Mouse (Mus musculus) spleen, postnatal 4 days (tissue): ENCODE data around the gene Stub1.

Experiments used
- DNase-seq, 2 experiments: peaks; one replicate each; pipeline ENCODE4 v3.0.0; 2022; ENCODE audit warnings: low spot score in 2 of 2

Gene Stub1

DNA sequence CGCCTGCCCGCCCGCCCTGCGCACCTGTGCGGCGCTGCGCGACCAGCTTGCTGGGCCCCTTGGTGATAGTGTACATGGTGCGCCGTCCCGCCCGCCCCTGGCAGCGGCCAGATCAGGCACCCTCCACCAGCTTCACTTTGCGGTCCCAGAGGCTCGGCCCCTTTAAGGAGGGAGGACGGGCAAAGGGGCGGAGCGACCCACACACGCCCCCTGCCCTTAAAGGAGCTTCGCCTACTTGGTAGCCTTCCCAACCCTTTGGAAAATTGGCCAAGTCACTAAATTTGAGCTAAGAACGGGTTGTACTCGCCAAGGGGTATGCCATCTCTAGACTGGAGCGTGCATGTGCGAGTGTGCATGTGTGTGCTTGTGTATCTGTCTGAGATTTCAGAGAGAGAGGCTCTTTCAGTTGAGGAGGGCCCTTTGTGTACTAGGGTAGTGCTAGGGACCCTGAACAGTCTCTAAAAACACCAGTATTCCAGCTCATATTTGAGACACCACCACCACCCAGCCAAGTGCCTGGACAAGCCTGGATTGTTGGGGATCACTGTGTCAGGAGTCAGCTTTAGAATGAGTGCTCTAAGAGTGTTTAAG is 35.5 kb upstream of the Stub1 start, which contains the start of gene Mcrip2:
TSS of gene Mcrip2 (minus strand) at position 164 of the 591 bp plus-strand sequence.
- DNase-seq, result peak; percentile 65 to 77

DNA sequence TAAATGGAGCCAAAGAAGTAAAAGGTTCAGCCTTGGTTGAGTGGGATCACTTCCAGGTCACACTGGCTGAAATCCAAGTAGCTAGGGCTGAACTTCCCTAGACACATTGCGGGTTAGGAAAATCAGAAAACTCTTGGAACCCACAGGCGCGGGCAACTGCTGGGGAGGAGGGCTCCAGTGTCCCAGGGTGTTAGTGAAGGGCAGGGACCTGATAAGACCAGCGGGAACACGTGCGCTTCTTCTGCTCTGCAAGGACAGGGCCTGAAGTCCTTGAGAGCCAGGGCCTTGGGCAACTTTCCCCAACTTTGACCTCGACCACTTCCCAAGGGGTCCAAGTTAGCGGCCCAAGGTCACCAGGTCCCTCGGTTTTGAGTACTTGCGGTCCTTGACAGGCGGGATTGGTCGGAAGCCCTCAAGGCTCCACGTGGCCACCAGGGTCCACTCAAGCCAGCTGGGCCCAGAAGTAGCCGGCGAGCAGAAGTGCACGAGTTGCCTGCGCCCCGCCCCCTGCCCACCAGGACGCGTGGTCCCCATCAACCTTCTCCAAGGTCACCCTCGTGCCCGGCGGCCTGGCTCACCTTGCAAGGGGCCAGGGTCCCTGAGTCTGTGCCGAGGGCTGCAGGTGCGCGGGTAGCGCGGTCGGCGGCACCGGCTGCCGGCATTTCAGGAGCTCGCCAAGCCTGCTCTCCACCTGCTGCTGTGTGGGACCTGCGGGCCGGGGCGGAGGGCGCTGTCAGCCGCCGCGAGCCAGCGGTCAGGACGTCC is 34.8 kb upstream of the Stub1 start:
- peak in 1 of 2 experiments; percentile 74 for DNase-seq

DNA sequence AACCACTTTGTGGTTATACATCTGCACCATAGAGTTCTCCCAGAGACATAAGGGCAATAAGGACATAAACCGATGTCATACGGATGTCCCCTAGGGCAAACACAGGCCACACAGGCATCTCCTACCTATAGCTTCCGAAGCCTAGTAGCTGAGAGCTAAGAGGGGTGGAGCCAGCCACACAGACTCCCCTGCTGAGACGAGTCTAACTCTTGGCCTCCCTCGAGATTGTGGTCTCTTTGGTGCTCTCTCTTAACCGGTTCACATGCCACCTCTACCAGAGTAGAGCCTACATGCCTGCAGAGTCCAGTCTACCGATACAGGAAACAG is 34.3 kb upstream of the Stub1 start:
- DNase-seq, result no peak

DNA sequence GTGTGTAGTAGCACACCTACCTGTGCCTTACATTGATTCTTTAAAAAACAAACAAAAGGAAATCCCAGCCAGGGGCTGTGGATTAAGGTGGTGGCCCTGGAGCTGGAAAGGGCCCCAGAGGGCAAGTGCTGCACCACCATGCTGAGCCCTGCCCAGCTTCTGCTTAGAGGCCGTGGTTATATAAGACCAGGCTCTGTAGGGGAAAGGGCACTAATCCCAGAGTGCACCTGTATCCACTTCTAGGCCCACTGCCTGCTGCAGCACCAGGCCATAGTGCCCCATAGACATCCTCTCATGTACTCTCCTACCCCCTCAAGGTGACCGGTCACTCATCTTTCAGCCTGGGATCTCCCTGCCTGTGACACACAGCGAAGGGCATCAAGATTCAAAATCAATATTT is 33.0 kb upstream of the Stub1 start:
- no peak for DNase-seq

DNA sequence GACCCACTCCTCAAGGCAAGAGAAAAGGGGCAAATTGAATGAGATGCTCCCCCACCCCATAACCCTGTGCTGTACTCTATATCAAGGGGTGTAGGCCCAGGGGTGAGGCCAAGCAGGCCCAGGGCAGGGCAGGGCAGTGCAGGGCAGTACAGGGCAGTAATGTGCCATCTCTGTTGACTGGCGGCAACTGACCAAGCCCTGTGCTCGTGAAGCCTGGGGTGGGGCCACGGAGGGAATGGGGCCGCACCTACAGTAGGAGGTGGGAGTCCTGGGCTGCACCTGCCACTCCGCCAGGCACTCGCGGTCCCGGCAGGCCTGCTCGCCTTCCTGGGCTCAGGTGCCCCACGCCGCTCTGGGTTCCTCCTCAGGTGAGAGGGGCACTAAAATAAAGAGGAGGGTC is 32.1 kb upstream of the Stub1 start:
- DNase-seq, result no peak

DNA sequence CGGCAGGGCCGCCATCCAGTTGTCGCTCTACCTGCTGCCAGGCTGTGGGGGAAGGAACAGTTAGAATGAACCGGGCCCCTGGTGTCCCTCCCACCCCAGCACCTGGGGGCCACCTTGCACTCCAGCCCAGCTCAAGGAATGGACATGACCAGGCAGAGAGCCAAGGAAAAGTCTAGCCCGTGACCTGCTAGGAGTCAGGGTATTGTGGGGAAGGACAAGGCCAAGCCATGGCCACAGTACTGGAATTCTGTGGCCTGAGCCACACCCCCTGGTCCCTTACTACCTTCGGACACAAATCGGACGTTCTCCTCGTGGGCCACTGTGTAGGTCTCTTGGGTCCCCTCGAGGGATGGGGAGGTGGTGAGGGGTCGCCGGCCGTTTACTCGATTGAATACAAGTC is 31.1 kb upstream of the Stub1 start:
- DNase-seq, result no peak

DNA sequence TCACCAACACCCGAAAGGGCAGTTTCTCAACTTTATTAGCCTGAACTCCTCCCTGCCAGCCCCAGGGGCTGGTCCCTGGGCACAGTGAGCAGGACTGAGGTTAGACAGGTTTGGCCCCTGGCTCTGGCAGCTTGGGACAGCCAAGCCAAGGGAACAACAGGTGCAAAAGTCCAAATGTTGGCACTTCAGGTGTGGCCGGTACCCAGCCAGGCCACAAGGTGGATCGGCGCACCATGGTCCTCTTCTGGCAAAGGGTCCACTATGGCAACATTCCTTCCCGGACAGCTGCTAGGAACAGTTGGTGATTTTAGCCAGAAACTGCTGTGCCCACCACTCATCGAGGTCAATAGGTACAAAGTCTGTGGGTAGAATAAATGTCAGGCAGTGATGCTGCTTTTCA is 30.5 kb upstream of the Stub1 start:
- no peak for DNase-seq

DNA sequence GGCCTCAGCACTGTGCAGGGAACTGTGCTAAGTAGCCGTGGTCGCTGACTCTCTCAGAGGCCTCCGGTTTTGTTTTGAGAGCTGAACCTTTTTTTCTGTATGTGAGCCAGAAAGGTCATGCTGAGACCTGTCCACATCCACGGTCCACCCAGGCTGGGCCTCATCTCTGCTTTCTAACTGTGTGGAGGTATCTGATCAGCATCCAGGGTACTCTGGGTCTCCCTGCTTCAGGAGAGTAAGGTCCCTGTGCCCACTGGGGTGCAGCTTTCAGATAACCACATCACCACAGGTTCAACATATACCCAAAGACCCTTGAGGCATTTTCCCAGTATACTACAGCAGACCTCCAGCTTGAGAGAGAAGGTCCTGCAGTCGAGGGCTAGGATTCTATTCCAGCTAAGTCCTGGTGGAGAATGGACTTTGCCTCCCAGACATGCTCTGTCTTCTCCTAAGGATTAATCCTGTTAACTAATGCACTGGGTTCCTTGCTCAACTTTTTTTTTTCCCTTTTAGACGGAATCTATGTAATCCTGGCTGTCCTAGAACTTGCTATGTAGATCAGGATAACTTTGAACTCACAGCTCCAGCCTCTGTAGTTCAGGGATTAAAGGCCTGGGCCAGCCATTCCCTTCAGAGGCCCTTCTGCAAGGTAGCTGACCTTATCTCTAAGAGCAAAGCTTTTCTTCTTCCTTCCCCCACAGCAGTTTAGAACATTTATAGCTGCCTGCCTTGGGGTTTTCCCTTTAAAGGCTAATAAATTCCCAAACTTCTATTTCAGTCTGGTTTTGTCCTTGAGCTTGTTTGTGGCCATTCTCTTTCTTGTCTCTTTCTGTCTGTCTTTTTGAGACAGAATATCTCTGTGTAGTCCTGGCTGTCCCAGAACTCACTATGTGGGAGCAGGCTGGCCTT is 28.8 kb upstream of the Stub1 start:
- no peak for DNase-seq

DNA sequence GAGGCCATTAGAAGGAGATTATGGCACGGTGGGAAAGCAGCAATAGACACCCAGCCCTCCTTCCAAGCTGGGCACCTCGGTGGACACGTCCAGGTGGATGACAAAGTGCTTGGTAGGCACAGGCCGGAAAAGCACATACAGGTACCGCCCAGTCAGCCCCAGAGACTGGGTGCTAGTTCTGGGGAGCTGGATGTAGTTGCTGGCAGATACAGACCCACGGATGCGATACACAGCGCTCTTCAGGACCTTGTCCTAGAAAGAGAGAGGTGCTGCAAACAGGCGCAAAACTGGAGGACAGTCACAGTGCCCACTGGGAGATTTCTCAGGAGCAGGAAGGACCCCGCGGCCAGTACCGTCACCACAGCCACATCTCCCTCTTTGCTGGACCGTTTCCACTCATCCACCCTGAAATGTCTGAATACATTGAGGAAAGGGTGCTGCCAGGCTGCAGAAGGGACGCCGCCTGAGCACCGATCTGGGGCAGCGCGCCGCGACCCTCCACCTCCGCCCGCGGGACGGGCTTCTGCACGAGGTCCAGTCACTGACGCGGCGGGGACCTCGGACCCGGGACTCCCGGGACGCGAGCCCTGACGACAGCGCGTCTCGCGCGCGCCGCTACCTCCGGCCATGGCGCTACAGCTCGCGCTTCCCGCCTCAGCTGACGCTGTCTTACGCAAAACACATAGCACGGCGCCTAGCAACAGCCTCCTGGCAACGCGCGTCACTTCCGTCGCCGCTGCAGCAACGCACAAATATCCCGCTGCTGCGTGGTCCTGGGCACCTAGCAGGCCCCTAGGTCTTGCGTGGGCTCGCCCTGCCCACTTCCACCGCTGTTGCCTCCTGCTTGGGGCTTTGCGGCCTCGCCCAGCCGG is 27.9 kb upstream of the Stub1 start, which contains the start of gene Wdr90:
TSS of gene Wdr90 (minus strand) at position 670 of the 872 bp plus-strand sequence.
- peak; percentile 86 to 93 for DNase-seq

DNA sequence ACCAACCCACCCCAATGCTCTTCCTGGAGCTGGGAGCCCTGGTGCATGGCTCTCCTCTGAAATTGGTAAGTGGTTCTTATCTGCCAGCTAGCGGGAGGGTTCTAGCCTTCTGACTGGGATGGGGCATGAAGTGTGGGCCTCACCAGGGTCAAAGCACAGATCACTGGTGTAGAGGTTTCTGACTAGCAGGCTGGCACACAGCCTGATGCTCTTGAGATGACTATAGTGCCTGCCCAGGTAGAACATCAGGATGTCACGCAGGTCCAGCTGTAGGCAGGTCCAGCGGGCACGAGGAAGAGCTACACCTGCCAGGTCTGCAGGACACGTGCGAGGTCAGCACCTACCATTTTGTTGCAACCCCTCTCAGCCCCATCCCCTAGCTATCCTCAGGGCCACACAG is 27.0 kb upstream of the Stub1 start:
- DNase-seq, result no peak

DNA sequence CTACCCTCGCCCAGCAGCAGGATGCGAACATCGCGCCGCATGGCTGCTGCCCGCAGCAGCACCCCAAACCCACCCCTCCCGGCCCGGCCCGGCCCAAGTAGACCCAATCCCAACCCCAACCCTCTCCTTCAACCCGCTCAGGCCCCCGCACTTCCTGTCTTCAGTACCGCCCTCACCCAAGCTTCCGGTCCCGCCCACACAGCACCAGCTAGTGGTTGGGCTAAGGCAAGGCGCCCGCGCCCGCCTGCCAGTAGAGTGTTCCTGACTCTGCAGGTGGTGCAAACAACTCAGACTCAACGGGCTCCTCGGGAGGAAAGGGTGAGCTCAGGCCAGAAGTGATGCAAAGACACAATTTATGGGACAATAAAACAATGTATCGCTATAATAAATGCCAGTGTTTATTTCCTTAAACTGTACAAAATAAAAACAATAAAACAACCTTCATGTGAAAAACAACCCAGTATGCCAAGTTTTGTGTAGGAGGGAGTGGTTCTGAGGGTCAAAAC is 11.2 kb upstream of the Stub1 start, which contains the start of gene Rhot2:
TSS of gene Rhot2 (minus strand) at position 456 of the 506 bp plus-strand sequence.
- DNase-seq, result peak; percentile 93 to 96

DNA sequence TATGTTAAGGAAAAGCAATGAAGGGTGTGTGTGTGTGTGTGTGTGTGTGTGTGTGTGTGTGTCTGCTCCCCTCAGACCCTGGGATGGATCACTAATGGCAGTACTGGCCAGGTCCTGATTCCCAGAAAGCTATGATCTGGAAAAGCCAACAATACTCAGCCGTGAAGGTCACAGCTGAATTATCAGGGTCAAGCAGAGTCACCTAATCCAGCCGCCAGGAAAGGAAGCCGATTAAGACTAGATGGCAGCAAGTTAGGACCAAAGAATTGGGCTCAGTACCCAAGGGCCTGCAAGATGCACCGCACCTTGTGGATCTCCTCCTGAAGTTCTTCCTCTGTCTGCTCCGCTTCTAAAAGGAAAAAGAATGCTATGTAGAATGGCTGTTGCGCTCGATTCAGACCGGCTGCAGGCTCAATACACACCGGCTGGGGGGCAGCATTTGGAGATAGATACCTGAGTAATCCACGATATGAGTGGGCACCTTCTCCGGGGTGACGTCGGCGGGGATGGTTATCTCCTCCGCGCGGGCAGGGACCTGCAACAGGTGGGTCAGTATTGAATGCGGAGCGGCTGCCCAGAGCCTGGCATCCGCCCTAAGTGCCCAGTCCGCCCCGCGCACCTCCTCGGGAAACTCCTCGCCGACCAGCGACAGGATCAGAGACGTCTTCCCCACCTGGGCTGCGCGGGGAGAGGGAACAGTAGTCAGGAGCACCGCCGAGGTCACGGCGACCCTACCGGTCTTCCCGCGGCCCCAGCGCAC is 10.6 kb upstream of the Stub1 start:
- no peak for DNase-seq

DNA sequence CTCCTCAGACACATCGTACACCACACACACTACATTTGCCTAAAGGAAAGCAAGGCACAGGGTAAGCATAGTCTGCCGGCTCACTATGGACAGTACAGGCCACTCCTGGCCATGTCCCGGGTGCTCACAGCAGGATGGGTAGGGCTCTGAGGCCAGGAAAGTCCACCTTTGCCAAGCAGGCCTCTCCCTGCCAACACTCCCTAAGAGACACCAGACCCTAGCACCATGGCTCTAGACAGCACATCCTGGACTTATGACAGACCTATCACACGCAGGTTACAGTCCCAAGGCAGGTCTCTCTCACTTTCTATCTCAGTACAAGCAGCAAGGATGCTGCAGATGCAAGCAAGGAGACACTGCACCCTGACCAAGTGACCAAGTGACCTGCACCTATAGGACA is 9.9 kb upstream of the Stub1 start:
- DNase-seq, result no peak

DNA sequence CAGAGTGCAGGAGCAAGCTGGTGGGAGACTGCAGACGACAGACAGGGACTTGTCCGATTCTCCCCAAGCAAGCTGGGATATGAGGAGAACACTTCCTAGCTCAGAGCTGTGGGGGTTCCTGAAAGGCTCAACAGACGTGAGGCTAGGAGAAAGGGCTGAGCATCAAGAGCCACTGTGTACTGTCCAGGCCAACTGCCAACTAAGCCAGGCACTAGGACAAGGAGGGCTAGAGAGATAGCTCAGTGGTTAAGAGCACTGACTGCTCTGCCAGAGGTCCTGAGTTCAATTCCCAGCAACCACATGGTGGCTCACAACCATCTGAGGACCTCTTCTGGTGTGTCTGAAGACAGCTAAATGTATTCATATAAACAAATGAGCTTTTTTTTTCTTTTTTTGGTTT is 9.3 kb upstream of the Stub1 start:
- DNase-seq, result no peak

DNA sequence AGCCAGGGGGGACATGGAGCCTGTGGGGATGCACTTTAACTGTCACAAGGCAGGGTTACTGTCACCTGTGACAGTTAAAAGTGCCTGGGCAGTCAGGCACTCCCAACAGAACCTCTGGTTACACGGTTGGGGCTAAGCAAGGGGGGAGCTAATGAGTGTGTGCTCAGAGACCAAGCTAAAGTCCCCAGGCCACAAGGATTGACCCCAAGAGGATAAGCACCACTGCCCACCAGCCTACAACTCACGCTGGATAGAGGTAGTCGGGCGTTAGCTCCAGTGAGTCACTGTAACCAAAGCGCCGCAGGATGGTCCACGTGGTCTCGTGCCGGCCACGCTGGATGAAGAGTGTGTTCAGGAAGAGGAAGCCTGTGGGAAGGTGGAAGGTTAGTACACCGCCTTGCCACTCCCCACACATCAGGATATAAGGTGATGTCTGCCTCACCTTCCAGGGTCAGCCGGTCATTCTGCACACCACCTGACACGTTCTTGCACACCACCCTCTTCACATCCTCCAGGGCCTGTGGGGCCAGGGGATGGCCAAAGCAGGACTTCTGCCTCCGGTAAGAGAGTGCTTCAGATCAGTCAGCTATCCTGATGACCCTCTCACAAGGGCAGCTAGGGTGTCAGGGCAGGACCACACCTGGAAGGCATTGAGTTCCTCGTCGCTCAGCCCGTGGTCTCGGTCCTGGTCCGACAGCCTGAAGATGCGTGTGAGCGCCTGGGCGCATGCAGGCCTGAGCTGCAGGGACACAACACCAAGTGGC is 8.1 kb upstream of the Stub1 start, which contains the start of gene Gm20683:
TSS of gene Gm20683 (minus strand) at position 647 of the 764 bp plus-strand sequence.
- no peak for DNase-seq

DNA sequence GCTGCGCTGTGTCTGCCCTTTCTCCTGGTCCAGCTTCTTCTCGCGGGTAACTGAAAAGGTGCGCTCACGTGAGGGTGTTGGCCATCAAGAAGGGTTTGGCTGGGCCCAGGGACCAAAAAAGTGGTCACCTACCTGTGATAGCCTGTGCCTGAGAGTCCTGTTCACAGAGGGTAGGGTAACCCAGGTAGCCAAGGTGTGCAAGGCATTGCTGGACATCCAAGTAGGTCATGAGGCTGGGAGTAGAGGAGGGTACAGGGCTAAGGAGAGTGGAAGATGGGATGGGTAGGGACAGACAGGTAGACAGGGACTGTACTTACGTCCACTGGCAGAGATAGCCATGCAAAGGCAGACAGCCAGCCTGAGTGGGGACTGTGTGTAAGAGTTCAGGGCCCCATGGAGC is 7.3 kb upstream of the Stub1 start:
- DNase-seq, result no peak

DNA sequence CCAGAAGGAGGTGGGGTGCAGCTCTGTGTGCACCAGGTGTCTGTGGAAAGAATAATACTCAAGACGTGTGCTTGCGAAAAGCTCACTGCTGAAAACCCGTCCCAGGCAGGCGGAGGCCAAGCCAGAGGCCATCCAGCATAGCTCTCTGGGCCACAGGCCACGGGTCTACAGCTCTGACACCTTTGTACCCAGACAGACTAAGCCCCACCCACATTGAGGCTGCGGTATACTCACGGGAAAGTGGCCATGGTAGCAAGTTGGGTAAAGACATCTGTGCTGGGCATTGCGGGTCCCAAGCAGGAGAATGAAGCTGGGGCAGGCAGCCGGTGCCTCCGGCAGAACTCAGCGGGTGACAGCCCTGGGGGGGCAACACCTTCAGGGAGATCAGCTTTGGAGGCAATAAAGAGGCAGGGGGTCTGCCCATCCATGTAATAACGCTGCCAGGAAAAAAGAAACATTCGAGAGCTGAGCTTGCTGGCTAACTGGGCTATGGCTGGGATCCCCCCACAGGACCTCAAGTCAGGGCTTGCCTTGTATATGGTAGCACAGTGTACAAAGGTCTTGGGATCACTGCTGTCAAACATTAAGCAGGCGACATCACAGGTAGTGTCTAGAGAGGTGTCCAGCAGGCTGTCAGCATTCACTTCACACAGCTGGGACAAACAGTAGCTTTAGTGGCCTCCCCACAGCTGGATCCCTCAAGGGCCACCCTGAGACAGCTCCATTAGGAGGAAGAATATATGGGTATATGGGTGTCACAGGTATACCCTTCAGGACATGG is 6.4 kb upstream of the Stub1 start:
- no peak for DNase-seq

DNA sequence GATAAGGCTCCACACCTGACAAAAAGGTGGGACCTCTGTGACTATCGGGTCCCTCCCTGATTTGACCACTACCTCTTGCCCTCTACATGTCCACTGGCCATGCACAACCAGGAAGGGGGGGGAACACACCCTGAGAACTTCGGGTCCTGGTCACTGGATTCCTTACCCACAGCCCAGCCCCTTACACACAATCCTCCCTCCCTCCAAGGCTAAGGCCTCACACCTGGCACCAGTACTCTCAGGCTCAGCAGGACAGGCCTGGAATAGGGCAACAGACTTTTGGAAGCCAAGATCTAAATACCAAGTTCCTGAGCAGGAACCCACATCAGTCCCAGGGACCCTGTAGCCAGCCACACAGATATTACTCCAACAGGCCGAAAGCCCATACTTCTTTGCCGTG is 5.7 kb upstream of the Stub1 start:
- DNase-seq, result no peak

DNA sequence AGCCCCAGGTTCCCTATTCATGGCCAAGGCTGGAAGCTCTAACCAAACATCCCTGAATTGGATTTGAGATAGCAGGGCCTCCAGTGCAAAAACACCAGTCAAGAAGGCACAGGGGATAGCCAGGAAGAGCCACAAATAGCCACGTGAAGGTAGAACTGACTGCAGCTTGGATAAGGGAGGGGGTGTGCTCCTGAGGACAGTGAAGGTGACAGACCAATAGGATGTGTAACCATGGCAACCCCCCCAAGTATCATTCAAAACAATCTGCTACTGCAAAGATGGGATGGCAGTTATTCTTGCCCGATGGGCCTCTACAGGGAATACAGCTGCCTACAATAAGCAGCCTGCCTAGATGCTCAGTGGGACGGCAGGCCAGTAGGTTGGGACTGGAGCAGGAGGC is 4.3 kb upstream of the Stub1 start:
- no peak for DNase-seq
